Mouse (Mus musculus) heart, embryonic 11.5 days (tissue): ENCODE results near the gene Snrnp35. TPM values are rescaled to one million over a fixed set of nuclear protein-coding genes. Genes with fewer than 3 reads are reported as not detected.

ENCODE experiments used
- ATAC-seq: fragments of 200-750 bp; cut with Nextera tagmentation; replicated peaks from 2 replicates; pipeline ENCODE4 v1.8.0; 2017; ENCODE audit warnings: moderate library complexity; ENCODE audit not compliant: insufficient number of reproducible peaks, low FRiP score, low TSS enrichment
- H3K27ac ChIP-seq: fragments of 300-500 bp; sonication (generic); 2 replicates; pipeline ENCODE4 v1.5.1; 2014; ENCODE audit warnings: mild to moderate bottlenecking, low read depth, low read length
- H3K27me3 ChIP-seq: fragments of 300-500 bp; sonication (generic); 2 replicates; pipeline ENCODE4 v1.6.1; 2014; ENCODE audit warnings: mild to moderate bottlenecking, low read length, mixed read lengths; ENCODE audit not compliant: control insufficient read depth, insufficient read depth
- H3K36me3 ChIP-seq: fragments of 300-500 bp; sonication (generic); 2 replicates; pipeline ENCODE4 v1.6.1; 2014; ENCODE audit warnings: mild to moderate bottlenecking, low read length, moderate library complexity, mixed read lengths; ENCODE audit not compliant: control insufficient read depth, insufficient read depth
- H3K4me1 ChIP-seq: fragments of 300-500 bp; sonication (generic); 2 replicates; pipeline ENCODE4 v1.6.1; 2014; ENCODE audit warnings: low read length; ENCODE audit not compliant: control insufficient read depth, insufficient read depth
- H3K4me2 ChIP-seq: fragments of 300-500 bp; sonication (generic); 2 replicates; pipeline ENCODE4 v1.6.1; 2014; ENCODE audit warnings: mild to moderate bottlenecking, moderate library complexity
- H3K4me3 ChIP-seq: fragments of 300-500 bp; sonication (generic); 2 replicates; pipeline ENCODE4 v1.5.1; 2014; ENCODE audit warnings: low read depth, low read length
- H3K9ac ChIP-seq: fragments of 300-500 bp; sonication (generic); 2 replicates; pipeline ENCODE4 v1.6.1; 2014; ENCODE audit warnings: mild to moderate bottlenecking, low read depth, low read length, moderate library complexity
- H3K9me3 ChIP-seq: fragments of 300-500 bp; sonication (generic); replicated peaks from 2 replicates; pipeline ENCODE4 v1.6.1; 2016; ENCODE audit warnings: low read length; ENCODE audit not compliant: control insufficient read depth
- WGBS: fragments of 180-500 bp; shearing (Covaris S2); extraction: QIAGEN DNeasy Blood & Tissue Kit; methylation state at CpG from one replicate; pipeline ENCODE4 v1.1.7; 2014; ENCODE audit not compliant: insufficient replicate concordance; 5-methylcytosine and 5-hydroxymethylcytosine counted together
- polyA plus RNA-seq: library from polyadenylated mRNA; unstranded; fragments of >200 nt; fragmentation: Nextera tagmentation; extraction: Ambion mirVana; gene quantifications from 2 replicates; pipeline ENCODE4 v1.2.1, GENCODE M21; 2014

The Snrnp35 gene
- polyA plus RNA-seq = 12.4 and 12.8 TPM in 2 replicates

- Histone ChIP-seq H3K4me2 (peak within 1 kb of the TSS; percentile 71), H3K36me3 (no peaks in the 10 kb centered on the region), H3K9me3 (no peaks in the 10 kb centered on the region), H3K27me3 (no peaks in the 10 kb centered on the region), H3K4me3 (peak within 1 kb of the TSS; percentile 68), H3K9ac (peak within 1 kb of the TSS; percentile 93), H3K27ac (peak within 1 kb of the TSS; percentile 94), H3K4me1 (0 out of 2 replicates have a peak, but pooled peaks cover 2% of the 10 kb centered on the region)
- ATAC-seq = peak; percentile 90
- WGBS = under 1% methylated on average over 48 of the region's 48 CpGs
These were observed at the start of gene Snrnp35 for GRCm38 (mm10) chr5:124482966-124483654. Snrnp35 (plus strand) TSS chr5:124483134.

GRCm38 (mm10) chr5:124438229-124438628 lies 44.7 kb upstream of the Snrnp35 start:
- Histone ChIP-seq H3K4me3 (no peak overlapping the region), H3K4me1 (no peaks in the 10 kb centered on the region), H3K36me3 (no peaks in the 10 kb centered on the region), H3K27me3 (no peaks in the 10 kb centered on the region), H3K9ac (no peak overlapping the region), H3K27ac (0 out of 2 replicates have a peak overlapping the region, but pooled peaks have one; percentile 50), H3K9me3 (no peaks in the 10 kb centered on the region), H3K4me2 (no peak overlapping the region)
- ATAC-seq = no peak
- WGBS = 89% methylated on average over 5 of the region's 5 CpGs

GRCm38 (mm10) chr5:124438746-124439145 lies 44.2 kb upstream of the Snrnp35 start:
- Histone ChIP-seq H3K4me1 (no peaks in the 10 kb centered on the region), H3K4me2 (peak overlapping the region; percentile 93), H3K4me3 (peak overlapping the region; percentile 67), H3K36me3 (no peaks in the 10 kb centered on the region), H3K27ac (peak overlapping the region; percentile 93; the same call in 1 of the 2 replicates), H3K9me3 (no peaks in the 10 kb centered on the region), H3K27me3 (no peaks in the 10 kb centered on the region), H3K9ac (no peak overlapping the region)
- no peak for ATAC-seq
- 56% methylated on average over 5 of the region's 5 CpGs for WGBS

- peak within 1 kb of the TSS; percentile 93 for H3K4me2 ChIP-seq
- under 1% methylated on average over 34 of the region's 34 CpGs for WGBS
- peak within 1 kb of the TSS; percentile 67 for H3K4me3 ChIP-seq
- H3K27me3 ChIP-seq = no peaks in the 10 kb centered on the region
- ATAC-seq = peak; percentile 96
- no peaks in the 10 kb centered on the region for H3K36me3 ChIP-seq
- H3K9me3 ChIP-seq = no peaks in the 10 kb centered on the region
- H3K27ac ChIP-seq = peak within 1 kb of the TSS; percentile 93
- peak within 1 kb of the TSS; percentile 81 for H3K9ac ChIP-seq
- H3K4me1 ChIP-seq = no peaks in the 10 kb centered on the region
These were observed 43.4 kb upstream of the Snrnp35 start, which contains the start of gene Kmt5a for GRCm38 (mm10) chr5:124439447-124440093. Kmt5a (plus strand) TSS chr5:124439930.

GRCm38 (mm10) chr5:124440094-124440701 lies 42.7 kb upstream of the Snrnp35 start:
- 1% methylated on average over 30 of the region's 30 CpGs for WGBS
- no peaks in the 10 kb centered on the region for H3K27me3 ChIP-seq
- H3K4me1 ChIP-seq = no peaks in the 10 kb centered on the region; the same call in 1 of the 2 replicates
- H3K9ac ChIP-seq = peak overlapping the region; percentile 81
- peak overlapping the region; percentile 67 for H3K4me3 ChIP-seq
- no peaks in the 10 kb centered on the region for H3K36me3 ChIP-seq
- peak overlapping the region; percentile 93 for H3K4me2 ChIP-seq
- ATAC-seq = peak; percentile 52
- H3K27ac ChIP-seq = peak overlapping the region; percentile 93
- no peaks in the 10 kb centered on the region for H3K9me3 ChIP-seq

GRCm38 (mm10) chr5:124442628-124443027 lies 40.3 kb upstream of the Snrnp35 start:
- H3K9ac ChIP-seq = no peak overlapping the region
- H3K27me3 ChIP-seq = no peaks in the 10 kb centered on the region
- H3K27ac ChIP-seq = no peak overlapping the region
- peaks cover 11% of the 10 kb centered on the region; the same call in 1 of the 2 replicates for H3K4me1 ChIP-seq
- 70% methylated on average over 2 of the region's 2 CpGs for WGBS
- no peak overlapping the region for H3K4me3 ChIP-seq
- H3K36me3 ChIP-seq = peaks cover 5% of the 10 kb centered on the region
- H3K9me3 ChIP-seq = no peaks in the 10 kb centered on the region
- H3K4me2 ChIP-seq = no peak overlapping the region
- no peak for ATAC-seq

- H3K36me3 ChIP-seq = peaks cover 16% of the 10 kb centered on the region
- ATAC-seq = no peak
- no peak overlapping the region for H3K9ac ChIP-seq
- no peaks in the 10 kb centered on the region for H3K9me3 ChIP-seq
- no peak overlapping the region for H3K27ac ChIP-seq
- H3K4me2 ChIP-seq = peak overlapping the region; percentile 83
- no peaks in the 10 kb centered on the region for H3K27me3 ChIP-seq
- peak overlapping the region; percentile 98; the same call in 1 of the 2 replicates for H3K4me3 ChIP-seq
- WGBS = 70% methylated on average over 3 of the region's 3 CpGs
- peaks cover 14% of the 10 kb centered on the region for H3K4me1 ChIP-seq
These were observed 38.7 kb upstream of the Snrnp35 start for GRCm38 (mm10) chr5:124444208-124444607.

GRCm38 (mm10) chr5:124444661-124445561 lies 38.0 kb upstream of the Snrnp35 start:
- 6% methylated on average over 59 of the region's 66 CpGs for WGBS
- Histone ChIP-seq H3K27ac (peak overlapping the region; percentile 93), H3K4me2 (peak overlapping the region; percentile 83), H3K36me3 (peaks cover 20% of the 10 kb centered on the region), H3K27me3 (no peaks in the 10 kb centered on the region), H3K4me3 (peak overlapping the region; percentile 98), H3K9ac (peak overlapping the region; percentile 95), H3K9me3 (no peaks in the 10 kb centered on the region), H3K4me1 (peaks cover 14% of the 10 kb centered on the region)
- peak; percentile 83 for ATAC-seq
